Mouse (Mus musculus) megakaryocyte, embryonic 14.5 days (primary cell): ENCODE data around the gene Uhrf1bp1.

Source experiments
- FLI1 ChIP-seq: IDR thresholded peaks from 2 replicates; pipeline ENCODE4 v1.6.1; 2012; ENCODE audit warnings: low read length, inconsistent platforms, mixed read lengths
- GATA1 ChIP-seq: IDR thresholded peaks from 3 replicates; pipeline ENCODE4 v1.6.1; 2012; ENCODE audit warnings: mixed read lengths, low read length, inconsistent platforms, borderline replicate concordance

DNA sequence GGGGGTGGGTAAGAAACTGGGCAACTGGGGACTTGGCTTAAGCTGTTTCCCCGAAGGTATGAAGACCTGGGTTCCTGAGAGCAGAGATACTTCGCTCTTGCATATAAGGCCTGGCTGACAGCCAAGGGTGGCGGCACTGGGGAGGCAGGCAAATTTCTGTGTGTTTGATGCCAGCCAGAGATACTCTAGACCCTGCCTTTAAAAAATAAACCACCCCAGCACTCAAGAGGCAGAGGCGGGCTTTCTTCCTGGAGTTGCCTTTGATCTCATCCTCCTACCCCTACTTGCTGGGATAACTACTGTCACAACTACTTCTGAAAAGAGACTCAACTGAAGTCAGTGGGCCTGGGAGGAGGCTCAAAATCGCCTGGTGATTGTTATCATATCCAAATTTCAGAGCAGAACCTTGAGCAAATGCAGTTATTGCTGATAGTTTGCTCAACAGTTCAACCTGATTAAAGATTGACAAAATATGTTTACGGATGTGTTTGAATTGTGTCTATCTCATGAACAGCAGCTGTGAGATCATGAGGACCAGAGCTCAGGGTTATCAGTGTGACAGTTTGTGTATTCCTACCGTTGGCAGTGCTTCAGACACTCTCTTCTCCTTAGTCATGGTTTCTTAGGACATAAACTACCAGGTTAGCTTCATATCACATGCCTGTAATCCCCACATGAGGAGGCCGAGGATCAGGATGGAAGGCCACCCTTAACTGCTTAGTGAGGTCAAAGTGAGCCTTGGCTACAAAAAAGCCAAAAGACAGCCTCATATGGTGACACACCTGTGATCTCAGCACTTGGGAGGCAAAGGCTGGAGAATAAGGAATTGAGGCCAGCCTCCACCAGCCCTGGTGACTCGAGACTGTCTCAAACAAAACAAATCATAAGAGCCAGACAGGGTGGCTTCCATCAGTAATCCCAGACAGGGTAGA is 34.6 kb upstream of the Uhrf1bp1 start:
- TF ChIP-seq GATA1 (no peak), FLI1 (no peak)
